Mouse (Mus musculus): ENCODE measurements around the gene Gm17542.

- TF ChIP-seq CTCF (IDR thresholded peaks at IDR 0.05) = no peak
- no peak for TF ChIP-seq EP300 (IDR thresholded peaks at IDR 0.05)
These were observed 45.3 kb downstream of the Gm17542 start for GRCm38 (mm10) chr10:58672557-58673277.
